Mouse (Mus musculus) T-helper 1 cell (primary cell): ENCODE measurements around the gene Rabgap1l.

Experiments
- in situ Hi-C: fragments of 300-600 bp; cut with MboI, MseI; formaldehyde crosslinking; loops from one replicate; pipeline ENCODE4 v1.15.1; 2025; ENCODE audit warnings: high pct_unique_total_duplicates

Gene Rabgap1l

DNA sequence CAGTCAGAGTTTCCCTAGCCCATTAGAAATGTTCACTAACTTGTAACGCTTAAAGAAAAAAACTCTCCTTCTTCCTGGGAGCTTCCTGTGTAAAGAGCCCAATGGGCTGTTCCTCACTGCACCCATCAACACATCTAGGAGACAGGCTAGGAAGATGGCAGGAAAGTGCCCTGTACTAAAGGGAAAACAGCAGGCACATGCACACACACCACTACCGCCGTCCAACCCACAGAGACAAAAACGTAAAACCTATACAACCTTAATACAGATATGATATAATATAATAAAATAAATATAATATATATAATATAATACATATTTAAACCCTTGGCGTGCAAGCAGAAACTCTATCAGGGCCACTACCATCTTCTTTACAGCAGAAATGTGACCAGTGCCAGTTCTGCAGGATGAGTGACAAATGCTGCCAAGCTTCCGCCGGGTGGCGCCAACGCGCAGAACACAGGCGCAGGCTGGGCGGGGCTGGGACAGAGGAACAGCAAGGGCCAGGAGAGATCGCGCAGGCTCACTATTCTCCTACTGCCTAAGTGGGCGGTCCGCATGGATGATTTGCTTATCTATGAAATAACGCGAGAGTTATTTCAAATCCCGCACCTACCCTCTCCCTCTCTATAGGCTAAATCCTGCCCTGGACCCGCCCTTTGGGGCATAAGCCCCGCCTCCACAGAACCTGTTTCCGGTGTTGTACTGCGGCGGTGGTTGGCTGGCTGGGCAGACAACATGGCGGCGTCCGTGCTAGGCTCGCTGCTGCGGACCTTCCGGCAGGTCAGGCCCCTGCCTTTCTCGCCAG is 598.3 kb downstream of the Rabgap1l start, which contains the start of gene Mrps14:
Mrps14 (plus strand) TSS at position 687 of the 808 bp plus-strand sequence.
- in situ Hi-C loops: loop anchor here (10.0 kb wide), 1 partner anchor 170 kb away; no protein-coding TSS in a partner anchor

DNA sequence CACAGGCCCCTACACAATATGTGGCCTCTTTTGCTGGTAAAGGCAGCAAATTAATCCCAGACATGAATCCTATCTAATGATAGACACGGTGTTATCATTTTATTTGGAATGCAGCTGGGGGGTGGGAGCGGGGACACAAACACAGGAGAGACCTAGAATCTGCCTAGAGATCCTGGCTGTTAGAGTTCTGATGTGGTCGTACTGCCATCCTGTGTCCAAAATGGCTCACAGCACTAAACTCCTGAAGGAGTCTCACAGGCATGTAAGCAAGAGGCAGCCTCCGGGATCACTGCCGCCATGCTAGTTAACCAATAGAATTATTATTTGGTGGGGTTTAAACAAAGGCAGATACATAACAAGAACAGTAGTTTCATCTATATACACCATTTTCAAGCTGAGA is 608.5 kb downstream of the Rabgap1l start:
- in situ Hi-C loops: no loop called here

DNA sequence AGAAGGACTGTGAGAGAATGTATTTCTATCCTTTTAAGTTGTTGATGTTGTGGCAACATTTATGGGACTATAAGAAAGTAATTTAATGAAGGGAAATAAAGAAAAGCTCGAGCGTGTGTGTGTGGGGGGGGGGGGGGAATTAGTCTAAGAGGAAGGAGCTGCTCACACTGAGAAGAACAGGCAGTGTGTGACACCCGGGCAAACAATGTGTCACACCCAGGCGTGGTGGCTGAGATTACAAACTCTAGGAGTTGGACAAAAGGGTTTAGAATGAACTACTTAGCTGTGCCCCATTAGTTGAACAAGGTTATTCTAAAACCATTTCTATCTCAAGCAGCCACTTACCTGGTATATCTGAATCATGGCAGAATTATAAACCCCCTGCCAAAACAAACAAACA is 611.8 kb downstream of the Rabgap1l start:
- in situ Hi-C loops: no loop called here

DNA sequence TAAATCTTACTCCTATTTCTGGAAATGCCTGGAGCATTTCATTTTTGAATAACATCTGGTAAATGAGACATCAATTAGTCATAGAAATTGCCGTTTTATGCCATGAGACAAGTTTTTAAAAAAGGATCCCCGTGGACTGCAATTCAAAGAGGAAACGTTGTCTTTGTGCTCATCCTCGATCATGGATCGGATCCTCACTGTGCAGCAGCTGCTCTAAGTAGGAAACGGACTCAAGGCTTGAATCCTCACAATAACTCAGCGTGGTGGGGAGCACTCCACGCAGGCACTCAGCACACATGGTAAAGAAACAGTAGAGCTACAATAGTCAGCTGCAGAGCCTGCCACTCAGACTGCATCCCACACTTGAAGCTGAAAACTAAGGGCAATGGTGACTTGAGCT is 616.1 kb downstream of the Rabgap1l start:
- in situ Hi-C loops: no loop called here
